Mouse (Mus musculus): ENCODE results near the gene Ppp4r1. TPM values are rescaled to one million over a fixed set of nuclear protein-coding genes. Genes with fewer than 3 reads are reported as not detected.

The Ppp4r1 gene
- total RNA-seq (2014; rRNA removed) (51.0 and 59.2 TPM in 2 replicates), polyA plus RNA-seq (2015; fragmentation: Nextera tagmentation; extraction: Ambion mirVana) (20.7 and 28.7 TPM in 2 replicates)

- peak; percentile 36 for TF ChIP-seq CTCF (IDR thresholded peaks at IDR 0.05; ENCODE audit: low read depth)
- WGBS, result under 1% methylated on average over 69 of the region's 81 CpGs
- peaks cover 9% of the 10 kb centered on the region for H3K4me1 ChIP-seq (ENCODE audit: insufficient read depth)
- peak within 1 kb of the TSS; percentile 95 for H3K4me3 ChIP-seq (ENCODE audit: low read depth, low read length)
- no peaks in the 10 kb centered on the region for H3K36me3 ChIP-seq (ENCODE audit: insufficient read depth)
- ATAC-seq (peak; percentile 86), DNase-seq (peak; percentile 83)
- H3K27ac ChIP-seq (ENCODE audit: low read depth, low read length), result peak within 1 kb of the TSS; percentile 99
- no peaks in the 10 kb centered on the region for H3K9me3 ChIP-seq (ENCODE audit: low read length)
- peak within 1 kb of the TSS; percentile 82 for H3K4me2 ChIP-seq (ENCODE audit: low read depth)
- H3K9ac ChIP-seq, result peak within 1 kb of the TSS; percentile 98
- H3K27me3 ChIP-seq (ENCODE audit: insufficient read depth, low read length), result no peaks in the 10 kb centered on the region
These were observed at the start of gene Ppp4r1 for GRCm38 (mm10) chr17:65782551-65783141. Ppp4r1 (plus strand) TSS chr17:65782573.

GRCm38 (mm10) chr17:65732666-65733065 lies 49.7 kb upstream of the Ppp4r1 start:
- no peak overlapping the region for H3K9ac ChIP-seq
- no peaks in the 10 kb centered on the region for H3K27me3 ChIP-seq (ENCODE audit: insufficient read depth, low read length)
- WGBS, result 86% methylated on average over 4 of the region's 4 CpGs
- no peak for ATAC-seq
- no peak overlapping the region for H3K27ac ChIP-seq (ENCODE audit: low read depth, low read length)
- no peak overlapping the region for H3K4me3 ChIP-seq (ENCODE audit: low read depth, low read length)
- no peak for DNase-seq
- H3K9me3 ChIP-seq (ENCODE audit: low read length), result no peaks in the 10 kb centered on the region
- no peak for TF ChIP-seq CTCF (IDR thresholded peaks at IDR 0.05; ENCODE audit: low read depth)
- no peaks in the 10 kb centered on the region for H3K4me1 ChIP-seq (ENCODE audit: insufficient read depth)
- H3K4me2 ChIP-seq (ENCODE audit: low read depth), result no peak overlapping the region
- H3K36me3 ChIP-seq (ENCODE audit: insufficient read depth), result no peaks in the 10 kb centered on the region

- H3K36me3 ChIP-seq (ENCODE audit: insufficient read depth), result no peaks in the 10 kb centered on the region
- no peaks in the 10 kb centered on the region for H3K27me3 ChIP-seq (ENCODE audit: insufficient read depth, low read length)
- WGBS, result 84% methylated on average over 2 of the region's 2 CpGs
- no peak for TF ChIP-seq CTCF (IDR thresholded peaks at IDR 0.05; ENCODE audit: low read depth)
- no peak overlapping the region for H3K27ac ChIP-seq (ENCODE audit: low read depth, low read length)
- H3K4me2 ChIP-seq (ENCODE audit: low read depth), result no peak overlapping the region
- H3K9me3 ChIP-seq (ENCODE audit: low read length), result no peaks in the 10 kb centered on the region
- DNase-seq, result no peak
- H3K4me3 ChIP-seq (ENCODE audit: low read depth, low read length), result no peak overlapping the region
- H3K4me1 ChIP-seq (ENCODE audit: insufficient read depth), result no peaks in the 10 kb centered on the region
- ATAC-seq, result no peak
- no peak overlapping the region for H3K9ac ChIP-seq
These were observed 47.3 kb upstream of the Ppp4r1 start for GRCm38 (mm10) chr17:65735088-65735487.

- Histone ChIP-seq H3K4me3 (ENCODE audit: low read depth, low read length) (no peak overlapping the region), H3K4me1 (ENCODE audit: insufficient read depth) (no peaks in the 10 kb centered on the region), H3K27ac (ENCODE audit: low read depth, low read length) (no peak overlapping the region), H3K27me3 (ENCODE audit: insufficient read depth, low read length) (no peaks in the 10 kb centered on the region), H3K36me3 (ENCODE audit: insufficient read depth) (no peaks in the 10 kb centered on the region), H3K9me3 (ENCODE audit: low read length) (no peaks in the 10 kb centered on the region), H3K9ac (no peak overlapping the region), H3K4me2 (ENCODE audit: low read depth) (no peak overlapping the region)
- ATAC-seq, result no peak
- no peak for DNase-seq
- WGBS, result 92% methylated on average over 5 of the region's 5 CpGs
- TF ChIP-seq CTCF (IDR thresholded peaks at IDR 0.05; ENCODE audit: low read depth), result no peak
These were observed 45.2 kb upstream of the Ppp4r1 start for GRCm38 (mm10) chr17:65737175-65737574.

- 84% methylated on average over 6 of the region's 6 CpGs for WGBS
- Histone ChIP-seq H3K9me3 (ENCODE audit: low read length) (no peaks in the 10 kb centered on the region), H3K27me3 (ENCODE audit: insufficient read depth, low read length) (no peaks in the 10 kb centered on the region), H3K36me3 (ENCODE audit: insufficient read depth) (no peaks in the 10 kb centered on the region), H3K4me2 (ENCODE audit: low read depth) (no peak overlapping the region), H3K4me1 (ENCODE audit: insufficient read depth) (peaks cover 1% of the 10 kb centered on the region; the same call in 1 of the 2 replicates), H3K4me3 (ENCODE audit: low read depth, low read length) (no peak overlapping the region), H3K9ac (no peak overlapping the region), H3K27ac (ENCODE audit: low read depth, low read length) (no peak overlapping the region)
- TF ChIP-seq CTCF (IDR thresholded peaks at IDR 0.05; ENCODE audit: low read depth), result no peak
- DNase-seq (no peak), ATAC-seq (no peak)
These were observed 44.8 kb upstream of the Ppp4r1 start for GRCm38 (mm10) chr17:65737622-65738021.

GRCm38 (mm10) chr17:65739874-65740725 lies 42.3 kb upstream of the Ppp4r1 start:
- no peak for TF ChIP-seq CTCF (IDR thresholded peaks at IDR 0.05; ENCODE audit: low read depth)
- no peaks in the 10 kb centered on the region for H3K36me3 ChIP-seq (ENCODE audit: insufficient read depth)
- no peaks in the 10 kb centered on the region for H3K27me3 ChIP-seq (ENCODE audit: insufficient read depth, low read length)
- no peak overlapping the region for H3K9ac ChIP-seq
- DNase-seq (no peak), ATAC-seq (no peak)
- H3K27ac ChIP-seq (ENCODE audit: low read depth, low read length), result no peak overlapping the region
- no peak overlapping the region for H3K4me3 ChIP-seq (ENCODE audit: low read depth, low read length)
- peaks cover 7% of the 10 kb centered on the region; the same call in 1 of the 2 replicates for H3K4me1 ChIP-seq (ENCODE audit: insufficient read depth)
- H3K4me2 ChIP-seq (ENCODE audit: low read depth), result no peak overlapping the region
- peaks cover 3% of the 10 kb centered on the region; the same call in 1 of the 2 replicates for H3K9me3 ChIP-seq (ENCODE audit: low read length)
- 89% methylated on average over 15 of the region's 15 CpGs for WGBS

- no peak overlapping the region for H3K27ac ChIP-seq (ENCODE audit: low read depth, low read length)
- no peaks in the 10 kb centered on the region for H3K27me3 ChIP-seq (ENCODE audit: insufficient read depth, low read length)
- peaks cover 7% of the 10 kb centered on the region; the same call in 1 of the 2 replicates for H3K4me1 ChIP-seq (ENCODE audit: insufficient read depth)
- H3K9ac ChIP-seq, result no peak overlapping the region
- H3K4me2 ChIP-seq (ENCODE audit: low read depth), result no peak overlapping the region
- DNase-seq, result peak; percentile 46
- no peaks in the 10 kb centered on the region for H3K36me3 ChIP-seq (ENCODE audit: insufficient read depth)
- WGBS, result 77% methylated on average over 4 of the region's 4 CpGs
- H3K4me3 ChIP-seq (ENCODE audit: low read depth, low read length), result no peak overlapping the region
- H3K9me3 ChIP-seq (ENCODE audit: low read length), result peaks cover 3% of the 10 kb centered on the region; the same call in 1 of the 2 replicates
- no peak for TF ChIP-seq CTCF (IDR thresholded peaks at IDR 0.05; ENCODE audit: low read depth)
- ATAC-seq, result no peak
These were observed 40.8 kb upstream of the Ppp4r1 start for GRCm38 (mm10) chr17:65741565-65741964.

Data from forebrain, postnatal 0 days (tissue).